Mouse (Mus musculus) cerebellum, adult 2 months (tissue): Measurements from ENCODE around the gene Fgd5.

Experiments
- CTCF ChIP-seq: fragments of 200-500 bp; IDR thresholded peaks from 2 replicates; pipeline ENCODE4 v1.5.1; 2011; ENCODE audit warnings: low read depth, mild to moderate bottlenecking, control low read depth, low read length, moderate library complexity, borderline replicate concordance; ENCODE audit not compliant: insufficient read depth
- POLR2A ChIP-seq: fragments of 200-500 bp; IDR thresholded peaks from 2 replicates; pipeline ENCODE4 v1.6.1; 2011; ENCODE audit warnings: low read length, control low read depth, borderline replicate concordance; ENCODE audit not compliant: insufficient read depth

- no peak for TF ChIP-seq CTCF
- no peak for TF ChIP-seq POLR2A
These were observed at the start of gene Fgd5 for GRCm38 (mm10) chr6:91978371-91979300.
